Mouse (Mus musculus): Measurements from ENCODE around the gene Frmd4a.
"Not testable (repeated sequence)": the region's sequence is repeated elsewhere in the genome, so short reads cannot be mapped to it uniquely, and the experiment has no call there.

Gene Frmd4a

GRCm38 (mm10) chr2:4578291-4578690 lies 560.8 kb downstream of the Frmd4a start:
- DNase-seq (ENCODE audit: low spot score in 2 of 2): no peak

GRCm38 (mm10) chr2:4579357-4580068 lies 562.0 kb downstream of the Frmd4a start:
- DNase-seq (ENCODE audit: low spot score in 2 of 2): no peak

GRCm38 (mm10) chr2:4580666-4581065 lies 563.1 kb downstream of the Frmd4a start:
- DNase-seq (ENCODE audit: low spot score in 2 of 2): no peak

GRCm38 (mm10) chr2:4582930-4583329 lies 565.4 kb downstream of the Frmd4a start:
- DNase-seq (ENCODE audit: low spot score in 2 of 2): no peak

- no peak for DNase-seq (ENCODE audit: low spot score in 2 of 2)
Measured at GRCm38 (mm10) chr2:4584252-4584651, 566.7 kb downstream of the Frmd4a start.

GRCm38 (mm10) chr2:4586245-4586644 lies 568.7 kb downstream of the Frmd4a start:
- DNase-seq (ENCODE audit: low spot score in 2 of 2): no peak

- DNase-seq (ENCODE audit: low spot score in 2 of 2): no peak
Measured at GRCm38 (mm10) chr2:4587685-4588409, 570.3 kb downstream of the Frmd4a start.

GRCm38 (mm10) chr2:4591647-4592046 lies 574.1 kb downstream of the Frmd4a start:
- no peak for DNase-seq (ENCODE audit: low spot score in 2 of 2)

GRCm38 (mm10) chr2:4592666-4593065 lies 575.1 kb downstream of the Frmd4a start:
- no peak for DNase-seq (ENCODE audit: low spot score in 2 of 2)

- DNase-seq (ENCODE audit: low spot score in 2 of 2): no peak
Measured at GRCm38 (mm10) chr2:4593433-4593832, 575.9 kb downstream of the Frmd4a start.

GRCm38 (mm10) chr2:4593878-4594387 lies 576.4 kb downstream of the Frmd4a start:
- no peak for DNase-seq (ENCODE audit: low spot score in 2 of 2)

GRCm38 (mm10) chr2:4596992-4597391 lies 579.5 kb downstream of the Frmd4a start:
- DNase-seq (ENCODE audit: low spot score in 2 of 2): no peak

GRCm38 (mm10) chr2:4601034-4601890 lies 583.7 kb downstream of the Frmd4a start:
- DNase-seq (ENCODE audit: low spot score in 2 of 2): peak in 1 of 2 experiments; percentile 57

GRCm38 (mm10) chr2:4603361-4603945 lies 585.9 kb downstream of the Frmd4a start:
- no peak for DNase-seq (ENCODE audit: low spot score in 2 of 2)

- no peak for DNase-seq (ENCODE audit: low spot score in 2 of 2)
Measured at GRCm38 (mm10) chr2:4606559-4606958, 589.0 kb downstream of the Frmd4a start.

- DNase-seq (ENCODE audit: low spot score in 2 of 2): no peak
Measured at GRCm38 (mm10) chr2:4608253-4608652, 590.7 kb downstream of the Frmd4a start.

- DNase-seq (ENCODE audit: low spot score in 2 of 2): no peak
Measured at GRCm38 (mm10) chr2:4609433-4609832, 591.9 kb downstream of the Frmd4a start.

- DNase-seq (ENCODE audit: low spot score in 2 of 2): no peak
Measured at GRCm38 (mm10) chr2:4611295-4611694, 593.8 kb downstream of the Frmd4a start.

- no peak for DNase-seq (ENCODE audit: low spot score in 2 of 2)
Measured at GRCm38 (mm10) chr2:4611704-4612103, 594.2 kb downstream of the Frmd4a start.

GRCm38 (mm10) chr2:4614276-4614929 lies 596.9 kb downstream of the Frmd4a start:
- not testable (repeated sequence) for DNase-seq (ENCODE audit: low spot score in 2 of 2)

- DNase-seq (ENCODE audit: low spot score in 2 of 2): no peak
Measured at GRCm38 (mm10) chr2:4615014-4615546, 597.6 kb downstream of the Frmd4a start.

Measured in frontal cortex, postnatal 14 days (tissue).